Mouse (Mus musculus) testis, adult 2 months (tissue): Measurements from ENCODE around the gene Gale.

Experiments
- CTCF ChIP-seq: fragments of 200-500 bp; IDR thresholded peaks from 2 replicates; pipeline ENCODE4 v1.5.1; 2012; ENCODE audit warnings: low read depth, mild to moderate bottlenecking, inconsistent platforms, low read length, moderate library complexity; ENCODE audit not compliant: control insufficient read depth, insufficient read depth, insufficient replicate concordance
- POLR2A ChIP-seq: fragments of 200-500 bp; IDR thresholded peaks from 2 replicates; pipeline ENCODE4 v1.6.1; 2012; ENCODE audit warnings: low read depth, mild to moderate bottlenecking, inconsistent platforms, low read length, moderate library complexity; ENCODE audit not compliant: control insufficient read depth

- TF ChIP-seq CTCF (peak; percentile 89; the same call in 1 of the 2 replicates), POLR2A (no peak)
These were observed 9.3 kb upstream of the Gale start for GRCm38 (mm10) chr4:135954241-135954640.
